Mouse (Mus musculus) spleen, postnatal 10 days (tissue): ENCODE measurements at regions not wholly inside any gene's neighbourhood (a gene's known extent, or its start where the extent isn't known, plus 50 kb on each side); places are given as distances from the start of the nearest gene placed in this dataset.

Experiments
- DNase-seq, 2 experiments: peaks; one replicate each; pipeline ENCODE4 v3.0.0; 2021 to 2022; ENCODE audit warnings: low spot score in 2 of 2

GRCm38 (mm10) chr1:13424524-13424923 lies 2010.6 kb downstream of the A830018L16Rik start:
- DNase-seq, result no peak

DNA sequence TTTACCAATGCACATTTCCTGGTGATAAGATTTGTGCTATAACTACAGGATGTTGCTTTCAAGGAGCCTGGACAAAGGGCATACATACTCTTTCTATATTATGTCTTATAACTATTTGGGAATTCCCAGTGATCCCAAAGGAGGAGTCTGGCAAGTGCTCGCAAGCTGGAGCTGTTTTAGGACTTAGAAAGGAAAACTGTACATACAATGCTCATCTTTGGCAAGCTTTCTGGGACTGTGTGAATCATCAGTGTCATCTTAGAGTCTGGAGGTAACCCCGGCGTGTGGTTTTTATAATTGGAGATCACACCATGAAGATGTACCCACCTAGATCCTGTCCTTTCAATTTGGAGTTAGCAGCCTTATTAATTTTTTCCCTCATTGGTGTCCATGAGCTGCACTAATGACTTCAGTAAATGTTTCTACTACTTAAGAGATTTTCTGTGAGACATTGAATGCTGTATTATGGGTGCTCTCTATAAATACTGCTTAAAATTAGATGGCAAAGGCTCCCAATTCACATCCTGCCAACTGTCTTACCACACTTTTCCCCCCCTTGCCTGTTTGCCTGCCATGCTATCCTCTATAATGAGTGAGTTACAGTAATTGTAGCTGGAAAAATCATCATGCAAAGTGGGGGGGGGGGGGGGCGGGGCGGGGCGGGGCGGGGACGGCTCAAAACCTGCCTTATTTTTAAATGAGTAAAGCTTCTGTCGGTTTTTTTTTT lies 2011.9 kb downstream of the A830018L16Rik start:
- DNase-seq, result no peak

DNA sequence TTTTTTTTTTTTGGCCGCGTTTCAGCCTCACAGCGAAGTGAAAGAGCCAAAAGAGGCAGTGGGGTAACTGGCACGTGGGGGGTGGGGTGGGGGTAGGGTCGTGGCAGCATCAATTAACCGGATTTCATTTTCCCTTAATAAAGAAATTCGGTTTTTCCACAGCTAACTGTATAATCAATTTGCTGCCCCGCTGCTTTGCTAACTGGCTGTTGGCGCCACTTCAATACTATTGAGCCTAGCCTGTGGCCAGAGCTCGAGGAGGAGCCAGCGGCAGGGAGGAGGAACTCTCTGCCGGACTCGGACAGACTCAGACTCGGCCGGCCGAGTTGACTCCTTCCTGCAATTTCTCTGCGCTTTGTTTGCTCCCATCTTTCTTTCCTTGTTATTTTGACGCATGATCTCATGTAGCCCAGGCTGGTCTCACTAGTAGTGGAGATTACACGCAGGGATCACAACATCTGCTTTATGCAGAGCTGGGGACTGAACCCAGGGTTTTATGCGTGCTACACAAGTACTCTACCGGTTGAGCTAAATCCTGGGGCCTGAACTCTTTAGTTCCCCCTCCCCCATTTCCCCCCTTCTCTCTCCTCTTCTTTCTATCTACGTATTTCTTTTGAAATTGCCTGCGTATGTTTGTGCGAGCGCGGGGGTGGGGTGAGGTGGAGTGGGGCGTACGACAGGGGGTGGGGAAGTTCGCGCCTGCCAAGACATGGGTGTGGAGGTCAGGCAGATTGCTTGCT lies 2012.6 kb downstream of the A830018L16Rik start:
- DNase-seq, result peak; percentile 27 to 54

- DNase-seq, result no peak
Measured at GRCm38 (mm10) chr1:13427068-13427434, 2013.1 kb downstream of the A830018L16Rik start.

DNA sequence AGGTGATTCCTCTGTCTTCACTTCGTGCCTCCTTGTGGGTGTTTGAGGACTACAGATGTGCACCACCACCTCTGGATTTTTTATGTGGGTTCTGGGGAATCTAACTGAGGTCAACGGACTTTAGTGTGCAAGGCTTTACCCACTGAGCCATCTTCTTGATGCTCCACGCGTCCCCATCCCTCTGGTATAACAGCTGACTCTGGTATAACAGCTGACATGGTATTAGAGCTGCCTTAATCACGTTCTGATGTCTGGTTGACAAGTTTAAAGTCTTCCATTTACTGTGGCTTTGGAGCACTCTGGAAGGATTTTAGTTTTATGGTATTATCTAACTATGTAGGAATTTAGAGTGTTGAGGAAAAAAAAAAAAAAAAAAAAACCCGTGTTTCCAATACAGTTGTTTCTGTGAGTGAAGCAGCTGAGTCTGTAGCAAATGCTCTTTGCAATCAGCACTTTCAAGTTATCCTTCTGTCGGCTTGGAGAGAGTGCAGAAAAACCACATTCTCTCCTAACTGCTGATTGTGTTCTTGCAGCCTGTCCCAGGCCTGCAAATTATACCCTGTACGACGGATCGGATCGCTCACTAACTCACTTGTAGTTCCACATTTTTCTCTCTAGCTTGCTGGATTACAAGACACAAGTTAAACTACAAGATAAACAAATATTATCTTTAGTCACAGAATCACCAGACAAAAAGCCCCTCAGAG lies 2013.7 kb downstream of the A830018L16Rik start:
- no peak for DNase-seq

DNA sequence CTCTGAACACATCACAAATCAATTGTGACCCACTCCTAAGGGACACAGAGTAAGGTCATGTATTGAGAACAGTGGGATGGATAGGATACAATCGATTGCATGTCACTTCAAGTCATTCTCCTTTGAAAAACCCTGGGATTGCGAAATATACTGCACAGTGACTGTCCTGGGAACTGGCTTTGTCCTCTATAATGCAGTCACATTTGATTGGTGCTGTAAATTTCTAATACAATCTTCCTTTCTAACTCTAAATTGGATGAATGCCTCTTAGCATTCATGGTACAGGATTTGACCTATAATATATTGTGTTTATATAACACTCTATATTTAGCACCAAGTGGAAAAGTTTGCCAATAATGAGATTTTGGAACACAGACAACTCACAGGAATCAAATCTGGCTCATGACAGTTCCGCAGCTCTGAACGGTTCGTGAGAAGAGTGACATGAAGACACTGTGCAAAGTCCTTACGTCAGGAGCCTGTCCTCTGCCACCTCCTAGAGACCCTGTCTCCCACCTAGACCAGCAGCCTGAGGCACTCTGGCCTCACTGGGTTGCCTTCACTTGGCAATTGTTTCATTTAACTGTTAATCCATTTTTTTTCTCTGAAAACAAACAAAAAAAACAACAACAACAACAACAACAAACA lies 2024.0 kb downstream of the A830018L16Rik start:
- DNase-seq, result no peak

DNA sequence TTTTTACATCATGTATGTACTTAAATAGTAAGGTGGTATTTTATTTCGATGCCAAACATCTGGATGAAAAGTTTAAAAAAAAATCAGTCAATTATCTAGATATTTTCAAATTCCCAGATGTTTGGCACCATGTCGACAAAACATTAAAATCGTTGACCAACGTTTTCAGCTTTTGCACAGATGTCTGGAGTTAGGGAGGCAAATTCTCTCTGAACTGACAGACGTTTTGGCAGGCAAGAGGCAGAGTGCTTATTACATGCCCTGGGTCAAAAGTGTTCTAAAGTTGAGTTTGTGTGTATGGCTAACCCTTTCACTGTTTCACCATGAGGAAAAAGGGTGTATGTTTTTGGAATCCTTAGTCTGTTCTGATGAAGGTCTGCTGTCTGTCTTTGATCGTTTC lies 2028.5 kb downstream of the A830018L16Rik start:
- no peak for DNase-seq

GRCm38 (mm10) chr1:13454534-13454933 lies 2040.6 kb downstream of the A830018L16Rik start:
- DNase-seq, result no peak

GRCm38 (mm10) chr1:13455572-13455971 lies 2041.7 kb downstream of the A830018L16Rik start:
- DNase-seq, result no peak

GRCm38 (mm10) chr1:13464311-13464710 lies 2050.4 kb downstream of the A830018L16Rik start:
- DNase-seq, result no peak

DNA sequence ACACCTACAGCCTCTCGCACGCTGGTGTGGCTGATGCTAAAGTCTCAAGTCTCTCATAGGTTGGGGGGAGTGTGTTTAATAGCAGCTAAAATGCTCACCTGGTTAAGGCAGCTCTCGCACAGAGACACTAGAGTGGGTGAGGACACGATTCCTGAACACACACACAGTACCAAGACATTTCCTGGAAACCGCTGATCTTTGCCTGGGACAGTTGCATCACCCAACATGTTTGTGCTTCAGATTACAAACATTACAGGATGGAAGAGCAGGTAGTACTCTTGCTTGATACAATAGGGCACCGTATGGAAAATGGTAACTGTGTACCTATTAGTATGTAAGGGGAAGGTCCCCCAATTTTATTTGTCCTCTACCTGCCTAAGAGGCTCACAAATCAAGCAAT lies 2053.3 kb downstream of the A830018L16Rik start:
- DNase-seq, result no peak

- no peak for DNase-seq
Measured at GRCm38 (mm10) chr1:13467886-13468630, 2054.2 kb downstream of the A830018L16Rik start.

DNA sequence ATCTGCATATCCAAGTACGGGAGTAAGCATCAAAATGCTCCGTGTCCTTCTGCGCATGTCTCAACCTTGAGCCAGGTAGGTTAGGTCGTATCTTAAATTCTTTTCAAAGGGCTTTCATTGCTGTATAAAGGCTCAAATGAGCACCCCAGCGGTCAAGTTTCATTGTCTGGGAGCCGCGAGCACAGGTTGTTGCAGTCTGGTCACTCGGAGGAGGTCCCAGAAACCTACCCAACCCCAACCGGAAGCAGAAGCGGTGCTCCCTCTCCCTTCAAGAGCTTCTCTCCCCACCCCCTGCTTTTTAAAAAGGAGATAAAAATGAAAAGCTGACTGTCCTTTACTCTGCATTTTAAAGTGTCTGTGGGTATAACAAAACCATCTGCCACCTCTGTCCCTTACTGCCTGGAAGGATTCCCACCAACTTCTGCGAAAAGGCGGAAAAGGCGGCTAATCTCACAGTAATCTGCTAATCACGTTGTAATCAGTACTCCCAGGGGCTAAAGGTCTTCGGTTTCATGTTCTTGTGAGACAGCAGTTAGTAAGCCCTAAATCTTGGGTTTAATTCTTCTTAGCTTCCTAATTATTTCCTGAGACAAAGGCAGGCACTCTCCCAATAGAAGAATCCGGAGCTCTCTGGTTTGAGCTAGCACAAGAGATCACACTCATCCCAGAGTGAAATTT lies 2081.0 kb downstream of the A830018L16Rik start:
- no peak for DNase-seq

DNA sequence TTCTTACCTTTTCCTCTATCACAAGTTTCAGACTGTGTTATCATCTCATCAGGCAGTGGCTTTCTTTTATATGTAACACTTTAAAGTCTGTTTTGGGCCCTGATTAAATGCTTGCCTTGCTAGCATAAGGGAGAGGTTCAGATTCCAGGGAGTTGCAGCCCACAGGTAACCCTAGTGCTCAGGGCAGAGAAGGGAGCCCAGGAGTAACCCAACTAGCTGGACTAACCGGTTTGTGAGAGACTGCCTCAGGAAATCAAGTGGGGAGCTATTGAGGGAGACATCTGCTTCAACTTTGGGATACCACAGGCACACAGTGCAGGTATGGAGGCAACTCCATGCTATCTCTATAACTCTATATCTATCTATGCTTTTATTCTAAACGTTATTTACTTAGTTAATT lies 2082.5 kb downstream of the A830018L16Rik start:
- no peak for DNase-seq

DNA sequence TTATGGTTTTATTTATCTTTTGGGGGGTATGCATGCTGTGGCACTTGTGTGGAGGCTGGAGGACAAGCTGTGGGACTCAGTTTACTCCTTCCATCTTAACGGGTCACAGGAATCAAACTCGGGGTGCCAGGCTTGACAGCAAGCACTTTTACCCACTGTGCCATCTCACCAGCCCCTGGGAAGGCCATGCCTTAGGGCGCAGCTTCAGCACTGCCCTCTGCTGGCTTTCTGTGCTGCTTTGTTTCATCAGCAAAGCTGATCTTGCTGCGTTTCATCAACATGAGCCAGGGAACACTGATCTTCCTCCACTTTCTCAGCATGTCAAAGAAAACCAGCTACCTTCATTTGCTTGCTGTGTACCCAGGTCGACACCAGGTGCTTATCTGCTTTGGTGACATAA lies 2086.6 kb downstream of the A830018L16Rik start:
- DNase-seq, result peak; percentile 12 to 66

DNA sequence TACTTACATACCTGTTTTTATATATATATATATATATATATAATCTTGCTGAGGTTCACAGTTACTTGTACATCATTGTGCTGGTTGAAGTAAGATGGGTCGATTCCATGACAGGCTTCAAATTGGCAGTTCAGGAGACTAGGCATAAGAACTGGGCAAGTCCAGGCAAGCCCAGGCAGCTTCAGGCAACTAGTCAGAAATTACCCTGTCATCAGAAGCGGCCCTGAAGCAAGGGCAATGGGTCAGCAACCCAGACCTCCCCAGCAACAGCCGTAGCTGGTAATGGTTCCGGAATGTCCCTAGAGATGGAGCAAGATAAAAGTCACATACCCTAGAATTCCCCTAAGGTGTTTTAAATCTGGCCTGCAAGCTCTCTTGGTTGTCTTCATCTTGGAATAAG lies 2088.0 kb downstream of the A830018L16Rik start:
- DNase-seq, result no peak

- DNase-seq, result peak in 1 of 2 experiments; percentile 22
Measured at GRCm38 (mm10) chr1:13513761-13514160, 2099.9 kb downstream of the A830018L16Rik start.
